Mouse (Mus musculus) neutrophil, adult 83 days (primary cell): ENCODE measurements around the gene Olfr1152. TPM values are rescaled to one million over a fixed set of nuclear protein-coding genes. Genes with fewer than 3 reads are reported as not detected.

ENCODE experiments used
- total RNA-seq, 2 experiments: library from RNA; stranded (reverse); gene quantifications; one replicate each; pipeline ENCODE4 v1.2.4; 2023

Olfr1152 gene
- not detected for total RNA-seq

GRCm38 (mm10) chr2:87866192-87866591 is at the start of gene Olfr1152:
Olfr1152 (plus strand) TSS chr2:87866492.

GRCm38 (mm10) chr2:87830233-87830632 is 36.1 kb upstream of the Olfr1152 start, which contains the start of gene Olfr1148:
Olfr1148 (plus strand) TSS chr2:87830533.

GRCm38 (mm10) chr2:87843693-87844092 is 22.6 kb upstream of the Olfr1152 start, which contains the start of gene Olfr1150-ps1:
Olfr1150-ps1 (plus strand) TSS chr2:87843993.

GRCm38 (mm10) chr2:87855562-87855961 is 10.7 kb upstream of the Olfr1152 start, which contains the start of gene Olfr1151:
Olfr1151 (plus strand) TSS chr2:87855862.

GRCm38 (mm10) chr2:87894662-87895061 is 28.4 kb downstream of the Olfr1152 start, which contains the start of gene Olfr1153:
Olfr1153 (plus strand) TSS chr2:87894962.

DNA sequence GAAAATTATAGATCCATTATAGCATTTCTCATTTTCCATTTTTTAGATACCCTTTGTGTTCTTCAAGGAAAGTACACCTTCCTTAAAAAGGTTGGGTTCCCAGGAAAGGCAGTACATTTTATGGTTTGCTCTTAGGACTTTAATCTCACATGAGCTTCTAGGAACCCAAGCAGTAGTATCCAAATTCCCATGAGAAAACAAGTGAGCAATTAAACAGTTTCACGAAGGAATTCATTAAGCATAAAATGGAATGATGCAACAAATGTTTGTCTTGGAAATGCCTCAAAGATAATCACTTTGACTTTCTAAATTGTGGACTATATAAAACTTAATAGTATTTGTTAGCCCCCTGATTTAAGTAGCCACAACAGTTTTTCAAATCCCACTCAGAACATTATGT is 38.8 kb downstream of the Olfr1152 start, which contains the start of gene Olfr1154:
Gene Olfr1154 (minus strand): TSS at position 101 of the 400 bp plus-strand sequence.

Other genes with a start within 250 kb of the Olfr1152 start
- gene Olfr1131, start 239.4 kb upstream of the Olfr1152 start, total RNA-seq, result not detected
- gene Olfr1132, start 229.0 kb upstream of the Olfr1152 start, total RNA-seq, result not detected
- not detected for gene Olfr1133, start 219.1 kb upstream of the Olfr1152 start, total RNA-seq
- not detected for gene Olfr1134, start 208.0 kb upstream of the Olfr1152 start, total RNA-seq
- not detected for gene Olfr1135, start 192.8 kb upstream of the Olfr1152 start, total RNA-seq
- not detected for gene Olfr1136, start 172.5 kb upstream of the Olfr1152 start, total RNA-seq
- not detected for gene Olfr1137, start 153.3 kb upstream of the Olfr1152 start, total RNA-seq
- not detected for gene Olfr1138, start 126.5 kb upstream of the Olfr1152 start, total RNA-seq
- not detected for gene Olfr1140, start 122.7 kb upstream of the Olfr1152 start, total RNA-seq
- gene Olfr1141, start 112.5 kb upstream of the Olfr1152 start, total RNA-seq, result not detected
- gene Olfr152, start 87.0 kb upstream of the Olfr1152 start, total RNA-seq, result not detected
- gene Olfr1143, start 65.9 kb upstream of the Olfr1152 start, total RNA-seq, result not detected
- gene Olfr1145, start 56.7 kb upstream of the Olfr1152 start, total RNA-seq, result not detected
- gene Olfr1148, start 36.0 kb upstream of the Olfr1152 start, total RNA-seq, result not detected
- gene Olfr1150-ps1, start 22.5 kb upstream of the Olfr1152 start, total RNA-seq, result not detected
- not detected for gene Olfr1151, start 10.6 kb upstream of the Olfr1152 start, total RNA-seq
- not detected for gene Olfr1153, start 28.5 kb downstream of the Olfr1152 start, total RNA-seq
- gene Olfr1154, start 38.7 kb downstream of the Olfr1152 start, total RNA-seq, result not detected
- gene Olfr1155, start 78.6 kb downstream of the Olfr1152 start, total RNA-seq, result not detected
- gene Olfr1156, start 86.6 kb downstream of the Olfr1152 start, total RNA-seq, result not detected
- not detected for gene Olfr1157, start 101.8 kb downstream of the Olfr1152 start, total RNA-seq
- gene Olfr74, start 108.2 kb downstream of the Olfr1152 start, total RNA-seq, result not detected
- gene Olfr1158, start 123.6 kb downstream of the Olfr1152 start, total RNA-seq, result not detected
- not detected for gene Olfr1160, start 141.8 kb downstream of the Olfr1152 start, total RNA-seq
- not detected for gene Olfr1161, start 156.3 kb downstream of the Olfr1152 start, total RNA-seq
- not detected for gene Olfr73, start 171.2 kb downstream of the Olfr1152 start, total RNA-seq
- not detected for gene Olfr1162, start 184.6 kb downstream of the Olfr1152 start, total RNA-seq
- gene Olfr1163, start 205.3 kb downstream of the Olfr1152 start, total RNA-seq, result not detected
- not detected for gene Olfr1164, start 227.5 kb downstream of the Olfr1152 start, total RNA-seq